Mouse (Mus musculus) MEL-GATA-1-ER (cell line): ENCODE results near the gene Gm49355.
"Not testable (repeated sequence)": the region's sequence is repeated elsewhere in the genome, so short reads cannot be mapped to it uniquely, and the experiment has no call there.

Experiments used
- DNase-seq: peaks from one replicate; pipeline ENCODE4 v3.0.0-alpha.2; 2012; ENCODE audit warnings: low read depth; ENCODE audit errors: extremely low read depth

The Gm49355 gene

DNA sequence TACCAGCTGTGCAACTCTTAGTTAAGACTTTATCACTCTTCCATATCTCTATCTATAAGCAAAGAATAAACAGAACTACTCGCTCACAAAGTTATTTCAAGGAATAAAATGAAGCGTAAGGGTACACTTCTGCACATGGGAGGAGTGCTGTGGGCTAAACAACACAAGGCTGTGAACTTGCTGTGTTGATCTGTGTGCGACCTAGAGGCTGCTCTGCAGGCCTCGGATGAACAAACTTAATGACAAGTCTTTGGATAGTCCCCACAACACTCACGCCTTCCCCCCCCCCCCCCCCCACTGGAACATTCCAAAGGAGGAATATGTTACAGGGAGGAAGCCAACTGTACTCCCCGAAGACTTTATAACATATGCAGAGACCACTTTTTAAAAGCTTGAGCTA is at the start of gene Gm49355:
TSS of gene Gm49355 (plus strand) at position 336 of the 400 bp plus-strand sequence.
- no peak for DNase-seq

DNA sequence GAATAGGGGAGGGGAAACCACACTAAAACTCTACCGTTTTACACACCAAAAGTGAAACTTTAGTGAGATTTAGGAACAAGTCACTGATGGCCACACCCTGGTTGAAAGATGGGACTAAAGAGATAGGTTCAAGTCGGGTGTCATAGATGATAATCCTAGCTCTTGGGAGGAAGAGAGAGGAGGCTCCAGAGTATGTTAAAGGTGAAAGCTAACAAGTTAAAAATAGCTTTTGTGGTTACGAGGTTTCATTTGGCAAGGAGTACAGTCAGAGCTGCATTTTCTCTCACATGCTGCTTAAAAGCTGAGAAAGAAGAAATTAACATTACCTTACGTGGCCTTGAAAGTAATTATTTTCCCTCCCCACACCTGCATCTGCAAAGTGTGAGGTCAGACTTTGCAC is 40.0 kb upstream of the Gm49355 start:
- DNase-seq: no peak

DNA sequence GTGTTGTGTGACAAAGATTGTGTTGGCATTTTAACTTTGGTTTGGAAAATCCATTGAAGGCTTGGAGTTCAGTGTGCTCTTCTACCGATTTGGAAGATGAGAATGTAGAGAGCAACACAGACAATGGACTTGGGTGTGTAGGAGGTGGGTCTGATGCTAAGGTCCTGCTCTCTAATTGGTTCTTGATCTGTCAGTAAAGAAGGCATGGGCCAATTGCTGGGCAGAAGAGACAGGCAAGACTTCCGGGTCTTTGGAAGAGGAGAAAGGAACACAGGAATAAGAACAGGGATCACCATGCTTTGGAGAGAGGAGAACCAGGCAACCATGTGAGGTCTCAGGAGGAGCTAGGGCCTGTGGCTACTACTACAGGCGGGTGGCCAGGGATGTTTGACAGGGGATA is 7.7 kb upstream of the Gm49355 start:
- DNase-seq: no peak

DNA sequence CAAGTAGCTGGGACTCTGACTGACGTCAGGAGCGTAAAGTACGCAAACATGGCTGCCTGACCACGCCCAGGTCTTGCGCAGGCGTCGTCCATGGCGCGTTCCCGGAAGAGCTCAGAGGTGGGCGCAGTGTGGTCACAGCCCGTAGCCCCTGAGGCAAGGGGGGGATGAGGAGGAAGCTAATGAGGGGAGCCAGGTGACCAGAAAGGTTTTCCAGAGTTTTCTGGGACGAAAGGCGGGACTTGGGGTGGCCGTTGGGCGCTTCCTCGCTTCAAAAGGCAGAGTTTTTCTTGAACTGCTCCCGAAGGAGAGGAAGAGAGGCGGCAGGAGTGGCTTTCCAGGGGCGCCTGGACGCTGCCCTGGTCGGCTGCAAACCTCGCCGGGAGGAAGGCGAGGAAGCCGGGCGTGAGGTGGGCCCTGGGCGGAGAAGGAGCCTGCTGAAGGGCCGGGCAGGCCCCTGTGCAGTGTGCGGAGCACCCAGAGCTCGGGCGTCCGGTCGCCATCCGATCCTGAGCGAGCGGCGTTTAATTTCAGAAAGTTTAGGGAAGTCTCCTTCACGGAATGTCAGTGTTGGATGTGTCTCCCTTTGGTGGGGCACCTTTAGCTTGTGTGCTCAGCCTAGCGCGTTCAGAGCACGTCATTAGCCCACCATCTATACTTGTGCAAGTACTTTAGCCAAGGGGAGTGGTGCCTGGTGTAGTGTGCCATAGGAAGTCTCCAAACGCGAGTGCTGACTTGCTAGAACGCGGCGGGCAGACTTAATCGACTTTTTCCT is 551 bp downstream of the Gm49355 start, which contains the start of gene 3830406C13Rik:
TSS of gene 3830406C13Rik (plus strand) at position 33 of the 772 bp plus-strand sequence.
- peak; percentile 47 for DNase-seq

DNA sequence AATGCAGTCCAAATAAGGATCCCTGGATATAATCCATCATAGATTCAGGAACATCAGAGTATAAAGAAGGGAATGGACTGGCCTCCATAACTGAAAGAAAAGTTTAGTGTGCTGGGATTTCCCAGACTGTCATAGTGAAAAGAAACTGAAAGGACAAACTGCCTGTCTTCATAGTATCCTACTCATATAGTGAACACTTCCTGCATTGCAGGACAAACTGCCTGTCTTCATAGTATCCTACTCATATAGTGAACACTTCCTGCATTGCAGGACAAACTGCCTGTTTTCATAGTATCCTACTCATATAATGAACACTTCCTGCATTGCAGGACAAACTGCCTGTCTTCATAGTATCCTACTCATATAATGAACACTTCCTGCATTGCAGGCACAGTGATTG is 6.0 kb downstream of the Gm49355 start:
- not testable (repeated sequence) for DNase-seq

DNA sequence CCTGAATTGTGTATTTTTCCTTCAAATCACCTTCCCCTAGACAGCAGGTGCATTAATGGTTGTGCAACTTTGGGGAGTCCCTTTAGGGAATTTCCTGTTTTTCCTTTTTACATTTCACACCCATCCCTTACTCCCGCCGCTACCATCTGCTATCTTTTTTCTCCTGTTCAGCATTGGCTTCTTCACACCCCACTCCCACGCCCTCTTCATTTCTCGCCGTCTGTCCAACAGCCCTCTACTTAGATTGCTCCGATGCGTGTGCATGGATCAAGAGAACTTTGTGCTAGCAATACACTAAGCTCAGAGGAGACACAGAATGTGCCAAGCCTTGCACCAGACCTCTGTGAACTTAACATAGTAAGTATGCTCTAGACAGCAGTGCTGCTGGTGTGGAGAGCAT is 12.6 kb downstream of the Gm49355 start:
- DNase-seq: no peak

DNA sequence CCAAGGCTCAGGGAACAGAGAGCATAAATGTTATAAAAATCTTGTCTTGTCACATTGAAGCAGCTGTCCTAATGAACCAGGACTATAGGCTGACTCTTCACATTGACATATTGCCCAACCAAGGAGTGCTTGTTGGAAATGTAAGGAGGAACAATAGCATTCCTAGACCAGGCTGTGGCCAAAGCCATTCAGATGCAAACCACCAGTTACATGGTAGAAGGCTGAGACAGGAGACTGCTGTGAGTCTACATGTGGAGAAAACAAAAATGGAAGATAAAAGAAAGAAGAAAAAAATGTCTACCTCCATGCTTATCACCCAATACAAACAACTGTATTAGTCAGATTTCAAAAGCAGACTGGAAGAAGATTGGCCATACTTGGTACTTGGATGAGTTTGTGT is 15.4 kb downstream of the Gm49355 start:
- DNase-seq: no peak

DNA sequence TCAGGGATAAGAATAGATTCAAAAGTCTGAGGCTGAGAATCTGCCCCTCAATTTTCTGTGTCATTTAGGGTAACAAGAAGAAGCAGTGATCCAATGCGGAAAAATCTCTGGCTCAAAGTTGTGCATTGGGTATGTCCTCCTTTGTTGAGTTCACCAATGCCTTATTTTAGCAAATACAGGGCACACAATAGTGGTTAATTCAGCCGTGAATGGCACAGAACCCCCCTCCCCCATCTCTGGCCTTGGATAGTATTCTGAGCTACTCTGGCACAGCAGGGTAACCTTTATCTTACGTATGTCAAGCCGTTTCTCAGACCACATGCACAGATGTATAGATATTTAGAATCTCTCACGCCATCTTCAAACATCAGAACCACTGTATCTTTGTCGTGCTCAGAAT is 15.9 kb downstream of the Gm49355 start:
- DNase-seq: no peak

DNA sequence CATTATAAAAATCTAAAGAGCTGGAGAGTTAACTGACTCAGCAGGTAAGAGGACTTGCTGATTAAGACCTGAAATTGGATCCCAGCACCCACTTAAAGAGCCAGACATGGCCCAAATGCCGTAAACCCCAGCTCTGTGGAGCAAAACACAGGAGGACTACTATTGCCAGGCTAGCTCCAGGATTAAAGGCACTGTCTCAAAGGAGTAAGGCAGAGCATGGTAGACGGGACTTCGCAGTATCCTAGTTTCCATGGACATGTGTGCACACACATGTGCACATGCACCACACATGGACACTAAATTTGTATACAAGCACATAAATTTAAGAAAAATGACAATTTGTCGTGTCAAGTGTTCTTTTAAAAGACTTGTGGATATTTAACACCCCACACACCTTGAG is 16.5 kb downstream of the Gm49355 start:
- no peak for DNase-seq

DNA sequence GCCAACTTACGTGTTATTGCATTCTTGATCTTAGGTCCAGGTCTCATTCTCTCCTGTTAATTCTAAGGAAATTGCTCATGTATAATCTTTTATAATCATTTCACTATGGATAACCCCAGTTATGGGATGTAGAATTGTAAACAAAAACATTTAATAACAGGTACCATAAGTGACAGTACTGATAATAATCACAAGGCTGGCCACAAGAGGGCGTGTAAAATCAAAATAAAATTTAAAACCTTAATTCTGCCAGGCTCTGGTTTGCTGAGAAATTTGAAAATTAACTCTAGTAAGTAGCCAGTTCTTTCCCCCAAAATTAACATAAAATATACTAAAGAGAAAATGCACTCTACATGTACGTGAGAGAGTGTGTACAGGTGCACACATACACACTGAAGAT is 16.9 kb downstream of the Gm49355 start:
- DNase-seq: no peak

DNA sequence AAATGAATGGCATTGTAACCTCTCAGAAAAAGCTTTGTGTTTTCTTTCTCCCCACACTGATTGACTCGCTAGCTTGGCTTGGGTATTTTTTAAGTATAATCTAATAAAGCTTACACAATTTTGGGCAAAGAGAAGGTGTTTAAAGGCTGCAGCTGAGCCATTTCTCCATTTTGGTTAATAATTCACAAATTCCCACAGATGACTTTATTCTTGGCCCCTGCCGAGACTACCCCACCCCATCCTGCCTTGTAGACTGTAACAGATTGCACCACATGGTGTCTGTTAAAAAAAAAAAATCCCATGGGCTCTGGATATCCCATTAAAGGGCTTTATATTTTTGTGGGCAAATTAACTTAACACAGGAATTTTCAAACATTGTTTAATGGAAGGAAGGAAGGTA is 19.3 kb downstream of the Gm49355 start:
- DNase-seq: no peak

DNA sequence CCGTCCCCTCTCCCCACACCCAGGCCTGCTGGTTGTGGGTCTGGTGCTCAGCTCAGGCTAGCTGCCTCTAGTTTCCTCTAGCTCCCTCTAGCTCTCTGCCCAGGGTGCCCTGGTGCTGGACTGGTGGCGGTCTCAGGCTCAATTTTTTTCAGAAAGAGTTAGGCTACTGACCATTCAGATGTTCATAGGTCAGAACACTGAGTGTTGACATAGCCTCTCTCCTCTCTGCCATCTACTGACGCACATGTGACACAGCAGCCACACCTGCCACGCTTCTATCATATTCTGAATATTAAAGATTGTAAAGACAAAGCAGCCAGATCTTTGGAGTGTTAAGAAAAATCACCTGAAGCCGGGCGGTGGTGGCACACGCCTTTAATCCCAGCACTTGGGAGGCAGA is 49.8 kb downstream of the Gm49355 start:
- DNase-seq: no peak

DNA sequence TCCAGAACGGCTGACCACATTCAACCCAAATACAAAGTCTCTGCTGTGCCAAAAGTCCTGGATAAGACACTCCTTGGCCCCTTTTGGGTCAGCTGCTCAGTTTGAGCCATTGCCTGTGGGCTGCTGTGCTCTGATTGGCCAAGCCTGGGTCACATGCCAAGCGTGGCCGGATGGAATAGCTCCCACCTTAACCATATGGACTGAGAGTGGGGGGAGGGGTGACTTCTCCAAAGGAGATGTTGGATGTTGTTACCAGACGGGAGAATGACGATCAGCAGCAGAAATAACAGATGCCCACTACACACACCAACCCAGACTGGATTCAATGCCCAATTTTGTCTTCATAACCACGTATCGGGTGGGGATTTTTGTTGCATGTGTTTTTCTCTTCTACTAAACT is 51.1 kb downstream of the Gm49355 start:
- no peak for DNase-seq

DNA sequence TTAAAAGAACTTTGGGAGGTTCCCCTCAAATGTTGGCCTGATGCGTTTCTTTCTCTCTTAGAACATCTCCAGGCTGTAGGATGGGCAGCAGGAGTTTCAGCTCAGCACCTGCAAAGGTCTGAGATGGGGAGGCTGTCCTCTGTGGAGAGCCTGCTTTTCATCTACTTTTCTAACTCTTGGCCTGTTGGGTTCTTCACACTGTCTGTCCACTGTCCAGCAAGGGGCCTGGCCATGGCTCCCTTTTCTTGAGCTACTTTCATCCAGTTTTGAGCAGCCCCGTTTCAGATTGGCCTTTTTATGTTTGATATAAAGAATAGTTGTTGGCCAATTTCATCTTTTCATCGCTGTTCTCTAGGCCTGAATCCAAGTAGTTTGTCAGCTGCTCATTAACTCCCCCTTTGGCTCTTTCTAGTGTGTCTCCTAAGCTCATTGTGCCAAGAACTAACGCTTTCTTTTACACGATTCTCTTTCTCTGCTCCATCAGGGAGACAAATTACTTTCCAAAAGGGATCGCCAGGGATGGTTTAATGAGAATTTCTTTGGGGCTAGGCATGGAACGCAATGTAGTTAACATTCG is 53.7 kb downstream of the Gm49355 start:
- no peak for DNase-seq

DNA sequence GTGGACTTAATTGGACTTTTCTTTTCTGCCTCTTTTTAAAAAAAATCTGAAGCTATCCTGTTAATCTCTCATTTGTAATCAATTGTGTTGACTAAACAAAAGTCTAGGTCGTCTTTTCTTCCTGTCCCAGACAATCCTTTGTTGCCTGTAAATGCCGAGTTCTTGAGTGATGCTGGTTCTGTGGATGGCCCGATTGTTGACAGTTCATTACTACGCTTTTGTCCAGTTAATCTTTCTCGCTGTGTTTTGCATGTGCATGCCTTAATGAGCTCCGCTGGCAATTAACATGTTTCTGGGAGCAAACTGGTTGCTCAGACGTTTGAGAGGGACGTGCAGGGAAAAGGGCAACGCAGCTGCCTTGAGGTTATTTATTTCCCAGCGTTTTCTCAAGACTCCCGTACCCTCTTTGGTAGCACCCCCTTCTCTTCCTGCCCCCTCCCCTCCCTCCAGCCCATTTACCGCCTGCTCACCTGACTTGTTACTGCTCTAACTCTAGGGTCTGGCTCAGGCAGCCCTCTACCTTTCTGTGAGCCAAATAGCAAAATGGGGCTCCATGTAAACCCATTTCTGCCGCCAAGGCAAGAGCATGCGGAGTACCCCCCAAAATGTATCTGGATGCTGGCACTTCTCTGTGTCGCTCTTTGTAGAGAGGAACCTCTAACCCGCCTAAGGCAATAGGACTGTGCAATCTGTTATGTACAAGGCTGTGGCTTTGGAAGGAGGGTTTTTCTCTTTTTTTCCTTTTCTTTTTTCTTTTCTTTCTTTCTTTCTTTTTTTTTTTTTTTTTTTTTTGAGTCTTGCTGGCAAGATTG is 54.4 kb downstream of the Gm49355 start:
- no peak for DNase-seq

DNA sequence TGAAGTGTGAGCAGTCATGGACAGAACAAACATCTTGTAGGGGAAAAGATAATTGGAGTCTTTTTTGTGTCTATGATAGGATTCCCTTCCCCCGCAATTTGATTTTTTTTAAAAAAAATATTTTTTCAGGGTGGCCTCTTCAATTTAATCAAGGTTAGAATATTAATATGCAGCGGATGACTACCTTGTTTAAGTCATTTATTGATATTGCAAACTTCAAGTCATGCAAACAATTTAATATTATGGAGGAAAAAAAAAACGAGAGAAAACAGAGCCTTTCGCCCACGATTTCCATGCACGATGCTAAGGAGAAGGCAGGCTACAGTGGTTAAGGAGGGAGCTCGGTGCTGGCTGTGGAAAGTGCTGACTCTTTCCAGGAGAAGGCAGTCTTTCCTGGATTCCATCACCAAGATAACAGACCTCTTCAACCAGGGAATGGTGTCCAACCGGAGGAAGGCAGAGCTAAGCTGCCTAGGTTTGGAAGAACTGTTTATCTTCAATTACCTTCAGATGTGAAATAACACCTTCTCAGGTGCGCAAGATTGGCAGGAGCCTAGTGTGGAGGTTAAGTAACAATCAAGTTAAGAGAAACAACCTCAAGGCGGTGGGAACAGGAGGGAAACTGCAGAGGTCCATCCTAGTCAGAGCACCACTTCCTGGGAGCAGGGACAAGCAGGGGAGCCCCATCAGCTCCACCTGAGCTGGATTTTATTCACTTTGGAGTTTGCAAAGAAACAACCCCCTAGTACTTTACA is 55.2 kb downstream of the Gm49355 start:
- no peak for DNase-seq

DNA sequence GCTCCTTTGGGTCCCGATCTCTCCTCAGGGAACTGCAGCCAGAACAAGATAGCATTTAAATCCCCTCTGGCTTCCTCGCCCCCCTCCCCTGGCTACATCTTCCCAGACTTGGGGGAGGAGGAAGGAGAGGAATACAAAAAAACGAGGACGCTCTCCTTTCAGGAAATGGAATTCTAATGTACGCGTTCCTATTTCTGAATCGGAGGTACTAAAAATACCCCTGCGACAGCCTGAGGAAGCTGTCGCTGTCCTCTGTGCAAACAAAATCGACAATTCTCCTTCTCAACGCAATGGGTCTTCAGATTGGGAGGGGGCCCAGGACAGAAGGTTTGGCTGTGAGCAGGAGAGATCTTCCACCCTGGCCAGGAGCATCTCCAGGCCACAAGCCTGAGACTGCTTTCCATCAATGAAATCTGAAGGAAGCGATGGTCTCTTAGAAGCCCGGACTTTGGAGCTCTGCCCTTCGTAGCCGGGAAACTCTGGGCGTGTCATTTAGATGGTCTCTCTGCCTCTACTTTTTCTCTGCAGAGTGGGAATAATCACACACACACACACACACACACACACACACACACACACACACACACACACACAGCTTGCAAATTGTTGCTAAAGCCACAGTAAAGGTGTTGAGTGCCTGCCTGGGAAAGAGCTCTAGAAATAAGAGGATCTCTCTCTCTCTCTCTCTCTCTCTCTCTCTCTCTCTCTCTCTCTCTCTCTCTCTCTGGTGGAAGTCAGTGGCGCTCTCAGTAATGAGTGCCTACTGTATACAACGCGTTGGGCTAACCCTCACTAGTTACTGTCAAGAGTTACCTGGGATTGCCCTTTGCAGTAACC is 56.7 kb downstream of the Gm49355 start:
- DNase-seq: no peak

DNA sequence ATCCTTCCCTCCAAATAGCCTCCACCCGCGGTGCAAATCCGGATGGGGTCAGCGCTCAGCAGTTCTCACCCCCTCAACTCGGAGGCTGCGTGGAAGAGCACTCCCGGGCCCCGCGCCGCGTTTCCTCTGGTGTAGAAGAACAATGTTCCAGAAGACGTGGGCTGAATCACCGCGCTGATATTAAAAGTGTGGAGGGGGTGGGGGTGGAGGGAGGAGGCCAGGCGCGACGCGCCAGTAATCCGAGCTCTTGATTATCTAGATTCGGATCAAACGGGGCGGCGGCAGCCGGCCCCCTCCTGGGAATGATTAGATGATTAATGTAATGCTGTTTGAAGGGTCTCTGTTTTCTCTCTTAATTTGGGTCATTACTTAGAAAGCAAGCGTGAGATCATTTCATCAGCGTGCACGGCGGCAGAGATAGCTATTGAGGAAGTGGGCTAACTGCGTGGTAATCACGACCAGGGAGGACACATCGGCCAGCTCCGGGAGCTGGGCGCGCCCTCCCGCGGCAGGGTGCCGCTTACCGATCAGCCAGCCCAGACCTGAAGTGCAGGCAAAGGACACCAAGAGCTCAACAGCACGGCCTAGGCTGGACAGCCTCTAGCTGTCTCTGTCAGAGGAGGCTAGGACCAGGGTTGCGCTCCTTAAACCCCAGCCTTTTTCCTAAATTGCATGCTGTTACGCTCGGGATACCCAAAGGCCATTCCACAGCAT is 57.5 kb downstream of the Gm49355 start:
- DNase-seq: no peak

DNA sequence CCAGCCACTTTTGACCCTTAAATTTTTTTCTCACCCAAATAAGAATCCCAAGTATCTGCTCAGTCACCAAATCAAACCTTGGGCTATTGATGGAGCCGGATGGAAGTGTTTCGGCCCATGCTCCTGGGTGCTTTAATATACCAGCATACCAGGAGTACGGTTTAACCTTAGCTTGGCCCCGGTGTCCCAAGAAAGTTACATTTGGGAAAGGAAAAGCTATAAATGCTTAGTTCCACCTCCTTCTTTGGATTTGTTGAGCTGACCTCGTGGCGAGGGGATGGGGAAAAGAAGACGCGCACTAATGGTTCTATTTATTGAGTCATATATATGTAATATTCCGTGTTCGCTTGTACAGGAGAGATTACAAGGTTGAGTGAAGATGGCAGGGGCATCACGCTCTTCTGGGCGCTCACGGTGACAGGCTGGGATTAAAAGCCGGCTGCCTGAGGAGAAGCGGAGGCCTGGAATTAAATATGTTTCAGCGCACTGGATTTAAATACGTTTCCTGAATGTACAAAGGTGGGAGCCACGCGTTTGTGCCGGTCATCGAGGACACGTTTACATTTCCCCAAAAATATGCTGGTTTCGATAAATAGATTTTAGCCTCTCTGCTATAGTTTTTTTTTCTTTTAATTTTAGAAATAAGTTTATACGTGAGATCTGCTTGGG is 58.1 kb downstream of the Gm49355 start:
- no peak for DNase-seq
